Mouse (Mus musculus) central nervous system, embryonic 11.5 days (tissue): ENCODE data around the gene Ssc5d. TPM values are rescaled to one million over a fixed set of nuclear protein-coding genes. Genes with fewer than 3 reads are reported as not detected.

Experiments
- polyA plus RNA-seq: library from polyadenylated mRNA; depleted of rRNA; stranded (reverse); fragments of >200 nt; gene quantifications from 2 replicates; pipeline ENCODE4 v1.2.3, GENCODE M21; 2012; rRNA removed

The Ssc5d gene
- polyA plus RNA-seq: 5.9 and 6.9 TPM in 2 replicates

DNA sequence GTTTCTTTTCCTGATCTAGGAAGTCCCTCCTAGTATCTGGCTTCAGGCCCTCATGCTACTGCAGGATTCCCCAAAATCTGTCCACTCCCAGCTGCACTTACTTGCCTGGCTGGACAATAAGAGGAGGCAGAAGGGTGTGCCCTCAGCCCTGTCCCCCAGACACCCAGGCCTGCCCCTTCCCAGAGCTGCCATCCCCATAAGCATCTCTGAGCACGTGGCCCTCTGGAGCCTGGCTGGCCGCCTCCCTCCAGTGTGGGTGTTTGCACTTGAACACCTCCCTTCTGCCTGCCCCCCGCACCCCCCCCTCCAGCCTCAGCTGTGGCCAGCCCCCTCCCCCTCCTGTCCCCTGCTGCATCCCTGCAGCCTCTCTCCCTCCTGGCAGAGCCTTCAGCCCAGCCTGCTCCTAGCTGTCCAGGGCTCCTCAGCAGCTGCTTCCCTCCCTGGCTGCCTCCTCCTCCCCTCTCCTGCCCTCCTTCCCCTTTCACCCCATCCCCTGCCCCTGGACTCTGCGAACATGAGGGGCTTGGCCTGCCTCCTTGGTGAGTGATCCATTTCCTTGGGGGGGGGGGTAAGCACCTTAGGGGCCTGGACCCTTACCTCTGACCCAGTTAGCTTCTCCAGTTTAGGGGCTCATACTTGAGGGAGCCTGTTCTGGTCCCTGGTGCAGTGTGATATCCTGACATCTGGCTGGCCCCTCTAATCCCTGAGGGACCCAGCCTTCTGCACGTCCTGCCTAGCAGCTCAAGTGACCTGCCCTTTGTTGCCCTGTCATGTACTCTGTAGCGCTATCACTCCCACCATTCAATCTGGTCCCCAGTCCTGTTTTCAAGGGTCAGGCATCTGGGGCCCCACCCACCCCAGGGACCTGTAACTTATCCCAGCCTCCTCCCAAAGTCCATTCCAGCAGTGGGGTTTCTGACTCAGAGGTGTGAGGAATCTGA, at the start of gene Ssc5d:
Gene Ssc5d, plus strand, starts transcription at position 345 of the 941 bp plus-strand sequence.

GRCm38 (mm10) chr7:4876753-4877221, 48.8 kb upstream of the Ssc5d start, which contains the start of gene Isoc2a:
Gene Isoc2a, plus strand, starts transcription at chr7:4877153.

GRCm38 (mm10) chr7:4906466-4906950, 19.1 kb upstream of the Ssc5d start, which contains the start of gene Gm36210:
Gene Gm36210, minus strand, starts transcription at chr7:4906516.

DNA sequence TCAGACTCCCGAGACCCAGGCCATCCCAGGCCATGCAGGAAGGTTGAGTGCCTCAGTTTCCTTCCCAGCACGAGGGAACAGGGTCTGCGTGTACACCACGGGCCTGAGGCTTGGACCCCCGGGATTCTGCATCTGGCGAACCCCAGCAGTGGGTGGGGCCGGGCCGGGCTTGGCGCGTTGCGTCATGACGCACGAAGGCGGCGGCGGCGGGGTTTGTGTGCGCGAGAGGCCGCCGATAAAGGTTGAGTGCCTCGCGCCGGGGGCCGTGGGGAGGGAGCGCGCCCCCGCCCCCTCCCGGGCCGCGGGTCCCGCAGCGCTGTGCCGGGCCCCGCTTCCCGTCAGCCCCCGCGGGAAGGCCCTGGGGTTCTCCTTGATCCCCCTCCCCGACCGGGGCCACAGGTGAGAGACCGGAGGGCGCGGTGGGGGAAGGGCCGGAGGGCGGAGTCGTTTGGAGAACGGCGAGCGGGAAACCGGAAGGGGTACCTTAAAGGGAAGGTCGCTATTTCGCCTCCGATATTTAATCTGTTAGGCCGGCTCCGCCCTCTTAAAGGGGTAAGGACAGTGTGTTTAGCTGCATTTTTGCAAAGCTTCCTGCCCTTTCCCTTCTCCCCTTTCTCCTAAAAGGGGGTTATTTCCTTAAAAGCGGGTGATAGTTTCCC, 10.4 kb upstream of the Ssc5d start, which contains the start of gene Zfp628:
Gene Zfp628, plus strand, starts transcription at position 211 of the 659 bp plus-strand sequence.

GRCm38 (mm10) chr7:4921824-4922482, 3.6 kb upstream of the Ssc5d start, which contains the start of gene Nat14:
Gene Nat14, plus strand, starts transcription at chr7:4922028.

DNA sequence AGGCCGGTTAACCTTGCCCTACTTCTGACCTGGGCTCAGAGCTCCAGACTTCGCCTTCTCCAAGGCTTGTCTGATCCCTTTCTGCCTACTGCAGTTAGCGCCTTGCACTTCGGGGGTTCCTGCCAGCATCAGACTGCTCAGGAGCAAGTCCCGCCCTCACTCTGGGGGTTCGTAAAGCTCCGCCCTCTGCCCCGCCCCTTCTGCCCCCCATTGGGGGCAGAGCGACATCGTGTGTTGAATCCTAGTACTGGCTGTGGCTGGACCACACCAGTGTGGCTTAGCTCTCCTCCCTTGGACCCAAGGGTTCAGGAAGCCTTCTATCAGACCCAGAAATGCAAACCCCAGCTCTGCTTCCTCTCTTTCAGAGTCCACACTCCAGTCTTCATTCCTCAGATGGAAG, 38.7 kb downstream of the Ssc5d start, which contains the start of gene Sbk2:
Gene Sbk2, minus strand, starts transcription at position 135 of the 400 bp plus-strand sequence.

DNA sequence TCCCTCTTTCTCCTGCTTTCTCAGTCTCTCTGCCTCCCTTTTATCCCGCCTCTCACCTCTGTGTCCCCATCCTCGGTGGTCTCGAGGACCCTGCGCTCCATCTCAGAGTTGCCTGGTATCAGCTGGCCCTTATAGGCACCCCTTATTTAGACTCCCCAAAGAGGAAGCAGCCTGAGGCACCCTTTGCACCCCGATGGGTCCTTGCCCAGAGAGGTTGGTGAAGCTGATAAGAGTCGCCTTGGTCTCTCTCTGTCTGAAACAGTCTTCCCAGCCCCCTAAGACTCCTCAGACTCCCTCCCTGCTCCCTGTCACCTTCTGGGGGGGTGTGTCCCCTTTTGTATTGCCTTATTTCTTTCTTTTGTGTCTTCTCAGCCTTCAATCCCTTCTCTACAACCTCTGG, 45.5 kb downstream of the Ssc5d start, which contains the start of gene Sbk3:
Gene Sbk3, minus strand, starts transcription at position 101 of the 400 bp plus-strand sequence.

Other genes with a start within 250 kb of the Ssc5d start
- 57.7 and 58.5 TPM in 2 replicates for gene Hspbp1, start 240.7 kb upstream of the Ssc5d start, polyA plus RNA-seq
- gene Brsk1, start 235.2 kb upstream of the Ssc5d start, polyA plus RNA-seq: 43.1 and 53.5 TPM in 2 replicates
- 0.12 TPM in 1 of 2 replicates, not detected in the other for gene Tmem150b, start 200.5 kb upstream of the Ssc5d start, polyA plus RNA-seq
- gene Kmt5c, start 185.7 kb upstream of the Ssc5d start, polyA plus RNA-seq: 164 and 180 TPM in 2 replicates
- 73.2 and 102 TPM in 2 replicates for gene Cox6b2, start 172.7 kb upstream of the Ssc5d start, polyA plus RNA-seq
- gene Fam71e2, start 154.5 kb upstream of the Ssc5d start, polyA plus RNA-seq: not detected in 2 replicates
- 0.10 and 0.12 TPM in 2 replicates for gene Il11, start 142.9 kb upstream of the Ssc5d start, polyA plus RNA-seq
- not detected in 2 replicates for gene Tmem190, start 142.8 kb upstream of the Ssc5d start, polyA plus RNA-seq
- 2.8 and 3.2 TPM in 2 replicates for gene Tmem238, start 136.1 kb upstream of the Ssc5d start, polyA plus RNA-seq
- 672 and 775 TPM in 2 replicates for gene Rpl28, start 132.9 kb upstream of the Ssc5d start, polyA plus RNA-seq
- gene Ube2s, start 113.2 kb upstream of the Ssc5d start, polyA plus RNA-seq: 468 and 512 TPM in 2 replicates
- 14.0 and 22.4 TPM in 2 replicates for gene Shisa7, start 81.1 kb upstream of the Ssc5d start, polyA plus RNA-seq
- gene Isoc2b, start 55.5 kb upstream of the Ssc5d start, polyA plus RNA-seq: 2.3 and 2.8 TPM in 2 replicates
- 9.2 TPM in 2 replicates for gene Isoc2a, start 48.6 kb upstream of the Ssc5d start, polyA plus RNA-seq
- gene Gm36210, start 19.3 kb upstream of the Ssc5d start, polyA plus RNA-seq: 0.17 and 0.24 TPM in 2 replicates
- 11.2 and 12.9 TPM in 2 replicates for gene Zfp628, start 10.6 kb upstream of the Ssc5d start, polyA plus RNA-seq
- 7.2 and 22.6 TPM in 2 replicates for gene Nat14, start 3.8 kb upstream of the Ssc5d start, polyA plus RNA-seq
- 0.41 and 0.44 TPM in 2 replicates for gene Sbk2, start 38.6 kb downstream of the Ssc5d start, polyA plus RNA-seq
- gene Sbk3, start 45.4 kb downstream of the Ssc5d start, polyA plus RNA-seq: 0.06 and 0.21 TPM in 2 replicates
- 98.6 and 106 TPM in 2 replicates for gene Zfp579, start 70.4 kb downstream of the Ssc5d start, polyA plus RNA-seq
- gene Zfp524, start 88.6 kb downstream of the Ssc5d start, polyA plus RNA-seq: 6.5 and 9.5 TPM in 2 replicates
- gene Fiz1, start 88.9 kb downstream of the Ssc5d start, polyA plus RNA-seq: 48.2 and 52.4 TPM in 2 replicates
- not detected in 2 replicates for gene Gm44973, start 89.7 kb downstream of the Ssc5d start, polyA plus RNA-seq
- 34.0 and 43.5 TPM in 2 replicates for gene Zfp865, start 94.6 kb downstream of the Ssc5d start, polyA plus RNA-seq
- 11.1 and 13.0 TPM in 2 replicates for gene Ccdc106, start 94.8 kb downstream of the Ssc5d start, polyA plus RNA-seq
- not detected in 2 replicates for gene 4632433K11Rik, start 108.3 kb downstream of the Ssc5d start, polyA plus RNA-seq
- gene Zfp784, start 112.7 kb downstream of the Ssc5d start, polyA plus RNA-seq: 2.4 and 4.1 TPM in 2 replicates
- gene Zfp580, start 125.8 kb downstream of the Ssc5d start, polyA plus RNA-seq: 32.5 and 35.1 TPM in 2 replicates
- 437 and 455 TPM in 2 replicates for gene U2af2, start 136.4 kb downstream of the Ssc5d start, polyA plus RNA-seq
- 105 and 111 TPM in 2 replicates for gene Epn1, start 154.4 kb downstream of the Ssc5d start, polyA plus RNA-seq
- gene Rfpl4, start 191.2 kb downstream of the Ssc5d start, polyA plus RNA-seq: not detected in 2 replicates
- 0.13 and 0.50 TPM in 2 replicates for gene Rasl2-9, start 200.2 kb downstream of the Ssc5d start, polyA plus RNA-seq
- gene Vmn1r55, start 223.9 kb downstream of the Ssc5d start, polyA plus RNA-seq: not detected in 2 replicates